Mouse (Mus musculus) heart, embryonic 16.5 days (tissue): ENCODE measurements around the gene Hcn2. TPM values are rescaled to one million over a fixed set of nuclear protein-coding genes. Genes with fewer than 3 reads are reported as not detected.

Experiments
- ATAC-seq: fragments of 200-750 bp; cut with Nextera tagmentation; replicated peaks from 2 replicates; pipeline ENCODE4 v1.8.0; 2017; ENCODE audit warnings: moderate number of reproducible peaks; ENCODE audit not compliant: insufficient read depth, low FRiP score; ENCODE audit errors: extremely low read depth
- H3K27ac ChIP-seq: fragments of 300-500 bp; sonication (generic); 2 replicates; pipeline ENCODE4 v1.5.1; 2014; ENCODE audit warnings: mild to moderate bottlenecking, low read length, control low read depth, moderate library complexity
- H3K27me3 ChIP-seq: fragments of 300-500 bp; sonication (generic); 2 replicates; pipeline ENCODE4 v1.6.1; 2014; ENCODE audit warnings: low read length, mixed read lengths; ENCODE audit not compliant: control insufficient read depth, insufficient read depth
- H3K36me3 ChIP-seq: fragments of 300-500 bp; sonication (generic); 2 replicates; pipeline ENCODE4 v1.6.1; 2014; ENCODE audit not compliant: control insufficient read depth, insufficient read depth
- H3K4me1 ChIP-seq: fragments of 300-500 bp; sonication (generic); 2 replicates; pipeline ENCODE4 v1.6.1; 2014; ENCODE audit warnings: low read length, mixed read lengths; ENCODE audit not compliant: control insufficient read depth, insufficient read depth
- H3K4me2 ChIP-seq: fragments of 300-500 bp; sonication (generic); 2 replicates; pipeline ENCODE4 v1.6.1; 2014; ENCODE audit warnings: low read depth, mild to moderate bottlenecking, control low read depth, low read length
- H3K4me3 ChIP-seq: fragments of 300-500 bp; sonication (generic); 2 replicates; pipeline ENCODE4 v1.5.1; 2014; ENCODE audit warnings: mild to moderate bottlenecking, control low read depth, low read length
- H3K9ac ChIP-seq: fragments of 300-500 bp; sonication (generic); 2 replicates; pipeline ENCODE4 v1.6.1; 2014; ENCODE audit warnings: low read length, control low read depth
- H3K9me3 ChIP-seq: fragments of 300-500 bp; sonication (generic); replicated peaks from 2 replicates; pipeline ENCODE4 v1.6.1; 2016; ENCODE audit warnings: low read length; ENCODE audit not compliant: control insufficient read depth
- WGBS: fragments of 180-500 bp; shearing (Covaris S2); extraction: QIAGEN DNeasy Blood & Tissue Kit; methylation state at CpG from one replicate; pipeline ENCODE4 v1.1.7; 2014; 5-methylcytosine and 5-hydroxymethylcytosine counted together
- polyA plus RNA-seq: library from polyadenylated mRNA; unstranded; fragments of >200 nt; fragmentation: Nextera tagmentation; extraction: Ambion mirVana; gene quantifications from 2 replicates; pipeline ENCODE4 v1.2.1, GENCODE M21; 2015

The Hcn2 gene
- polyA plus RNA-seq, 1 experiment from 2014 or later = not detected

DNA sequence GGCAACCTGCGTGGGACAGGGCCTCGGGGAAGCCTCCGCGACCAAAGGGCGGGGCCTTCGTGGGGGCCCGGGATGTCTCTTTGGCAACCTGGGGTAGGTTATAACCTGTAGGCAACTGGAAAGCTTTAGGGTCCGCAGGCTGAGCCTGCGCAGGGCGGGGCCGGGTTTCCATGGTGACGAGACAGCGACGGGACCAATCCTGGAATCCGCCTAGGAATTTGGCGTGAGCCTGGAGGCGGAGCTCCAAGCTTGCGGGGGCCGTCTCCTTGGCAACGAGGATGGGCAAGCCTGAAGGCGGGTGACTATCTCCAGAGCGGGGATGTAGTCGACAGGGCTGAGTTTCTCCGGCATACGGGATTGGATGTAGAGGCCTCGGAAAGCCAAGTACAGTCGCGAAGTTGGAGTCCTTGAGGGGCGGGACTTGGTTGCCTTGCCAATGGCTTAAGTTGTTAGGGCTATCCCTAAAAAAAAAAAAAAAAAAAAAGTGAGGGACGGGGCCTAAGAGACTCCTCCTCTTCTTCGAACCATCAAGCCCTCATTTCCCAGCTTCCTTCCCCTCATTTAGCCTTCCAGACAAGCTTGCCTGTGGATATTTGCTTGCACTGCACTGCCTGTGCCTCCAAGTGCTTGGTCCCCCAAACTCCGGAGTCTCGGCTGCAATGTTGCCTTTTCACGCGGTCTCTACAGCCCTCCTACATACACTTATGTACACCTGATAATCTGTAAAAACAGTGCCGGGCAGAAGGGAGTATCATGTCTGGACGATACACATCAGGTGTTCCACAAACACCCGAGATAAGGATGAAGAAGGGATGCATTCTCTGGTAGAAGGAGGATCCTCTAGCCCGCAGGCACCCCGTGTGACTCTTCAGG lies 51.2 kb downstream of the Hcn2 start:
- WGBS = 9% methylated on average over 40 of the region's 40 CpGs
- H3K4me2 ChIP-seq = peak overlapping the region; percentile 97
- peak overlapping the region; percentile 93 for H3K27ac ChIP-seq
- H3K4me1 ChIP-seq = peaks cover 44% of the 10 kb centered on the region
- H3K9me3 ChIP-seq = 0 out of 2 replicates have a peak, but pooled peaks cover 2% of the 10 kb centered on the region
- H3K36me3 ChIP-seq = no peaks in the 10 kb centered on the region
- H3K9ac ChIP-seq = peak overlapping the region; percentile 99
- peak overlapping the region; percentile 93 for H3K4me3 ChIP-seq
- peak; percentile 66 for ATAC-seq
- no peaks in the 10 kb centered on the region for H3K27me3 ChIP-seq

DNA sequence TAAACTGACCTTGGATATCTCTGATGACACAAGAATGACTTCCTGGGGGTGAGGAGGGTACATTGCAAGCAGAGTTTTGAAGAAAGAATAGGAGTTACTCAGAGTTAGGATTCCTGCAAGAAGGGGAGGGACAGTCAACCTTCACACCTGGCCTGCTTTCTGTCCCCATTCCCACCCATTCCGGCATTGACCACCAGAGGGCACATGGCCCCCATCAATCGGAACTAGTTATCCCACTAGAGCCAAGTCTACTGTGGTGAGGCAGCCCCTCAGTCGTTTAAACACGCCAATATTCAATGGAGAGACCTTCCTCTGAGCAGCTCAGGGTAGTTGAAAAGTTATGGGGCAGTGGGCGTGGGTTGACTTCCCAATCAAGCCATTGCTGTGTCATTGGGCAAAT lies 52.0 kb downstream of the Hcn2 start:
- Histone ChIP-seq H3K9me3 (0 out of 2 replicates have a peak, but pooled peaks cover 2% of the 10 kb centered on the region), H3K9ac (no peak overlapping the region), H3K4me1 (peaks cover 39% of the 10 kb centered on the region), H3K27me3 (no peaks in the 10 kb centered on the region), H3K4me2 (no peak overlapping the region), H3K4me3 (no peak overlapping the region), H3K27ac (no peak overlapping the region), H3K36me3 (no peaks in the 10 kb centered on the region)
- no peak for ATAC-seq
- WGBS = 1% methylated on average over 5 of the region's 5 CpGs

- Histone ChIP-seq H3K27ac (no peak overlapping the region), H3K9me3 (0 out of 2 replicates have a peak, but pooled peaks cover 2% of the 10 kb centered on the region), H3K27me3 (no peaks in the 10 kb centered on the region), H3K4me2 (no peak overlapping the region), H3K4me1 (peaks cover 29% of the 10 kb centered on the region), H3K9ac (no peak overlapping the region), H3K36me3 (no peaks in the 10 kb centered on the region), H3K4me3 (no peak overlapping the region)
- ATAC-seq = no peak
- WGBS = 54% methylated on average over 4 of the region's 4 CpGs
These were observed 52.9 kb downstream of the Hcn2 start for GRCm38 (mm10) chr10:79769329-79769728.

DNA sequence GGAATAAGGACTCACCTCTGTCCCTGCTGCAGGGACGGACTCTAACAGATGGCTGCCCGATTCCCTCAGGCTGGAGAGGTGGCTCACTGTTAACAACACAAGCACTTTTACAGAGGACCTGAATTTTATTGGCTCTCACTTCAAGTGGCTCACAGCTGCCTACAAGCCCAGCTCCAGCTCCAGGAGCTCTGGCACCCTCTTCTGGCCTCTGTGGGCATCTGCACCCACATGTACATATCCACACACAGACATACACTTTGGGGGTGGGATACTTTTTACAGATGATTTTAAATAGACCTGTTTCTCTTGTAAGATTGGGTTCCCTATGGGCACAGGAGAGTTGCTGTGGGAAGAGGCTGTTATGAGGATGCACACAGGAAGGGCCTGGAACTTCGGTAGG lies 55.9 kb downstream of the Hcn2 start:
- Histone ChIP-seq H3K4me1 (peaks cover 17% of the 10 kb centered on the region), H3K4me3 (no peak overlapping the region), H3K36me3 (no peaks in the 10 kb centered on the region), H3K4me2 (no peak overlapping the region), H3K27ac (no peak overlapping the region), H3K9me3 (peaks cover 7% of the 10 kb centered on the region; the same call in 1 of the 2 replicates), H3K27me3 (no peaks in the 10 kb centered on the region), H3K9ac (no peak overlapping the region)
- 90% methylated on average over 3 of the region's 3 CpGs for WGBS
- no peak for ATAC-seq

DNA sequence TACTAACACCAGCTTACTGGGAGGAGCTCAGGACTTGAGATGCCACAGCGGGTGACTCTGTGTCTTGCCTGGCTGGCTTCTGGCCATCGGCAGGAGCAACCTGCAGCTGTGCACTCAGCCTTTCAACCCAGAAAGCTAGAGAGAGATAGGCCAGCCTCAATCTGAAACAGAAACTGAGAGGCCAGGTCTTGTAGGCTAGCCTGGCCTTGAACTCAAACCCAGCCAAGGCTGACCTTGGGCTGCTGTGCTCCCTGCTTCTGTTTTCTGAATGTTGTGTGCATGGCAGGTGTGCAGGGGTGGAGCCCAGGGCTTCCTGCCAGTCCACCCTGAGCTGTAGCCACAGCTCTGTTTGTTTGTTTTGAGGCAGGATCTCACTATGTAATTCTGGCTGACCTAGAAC lies 56.8 kb downstream of the Hcn2 start:
- Histone ChIP-seq H3K9me3 (peaks cover 7% of the 10 kb centered on the region; the same call in 1 of the 2 replicates), H3K36me3 (no peaks in the 10 kb centered on the region), H3K27me3 (no peaks in the 10 kb centered on the region), H3K4me1 (peaks cover 17% of the 10 kb centered on the region), H3K9ac (no peak overlapping the region), H3K4me2 (no peak overlapping the region), H3K27ac (no peak overlapping the region), H3K4me3 (no peak overlapping the region)
- 85% methylated on average over 2 of the region's 2 CpGs for WGBS
- no peak for ATAC-seq

GRCm38 (mm10) chr10:79774486-79775279 lies 58.2 kb downstream of the Hcn2 start:
- Histone ChIP-seq H3K36me3 (no peaks in the 10 kb centered on the region), H3K9me3 (peaks cover 7% of the 10 kb centered on the region; the same call in 1 of the 2 replicates), H3K4me1 (peaks cover 19% of the 10 kb centered on the region), H3K9ac (no peak overlapping the region), H3K27me3 (peaks cover 4% of the 10 kb centered on the region; the same call in 1 of the 2 replicates), H3K4me2 (no peak overlapping the region), H3K27ac (no peak overlapping the region), H3K4me3 (no peak overlapping the region)
- WGBS = 57% methylated on average over 5 of the region's 5 CpGs
- no peak for ATAC-seq

DNA sequence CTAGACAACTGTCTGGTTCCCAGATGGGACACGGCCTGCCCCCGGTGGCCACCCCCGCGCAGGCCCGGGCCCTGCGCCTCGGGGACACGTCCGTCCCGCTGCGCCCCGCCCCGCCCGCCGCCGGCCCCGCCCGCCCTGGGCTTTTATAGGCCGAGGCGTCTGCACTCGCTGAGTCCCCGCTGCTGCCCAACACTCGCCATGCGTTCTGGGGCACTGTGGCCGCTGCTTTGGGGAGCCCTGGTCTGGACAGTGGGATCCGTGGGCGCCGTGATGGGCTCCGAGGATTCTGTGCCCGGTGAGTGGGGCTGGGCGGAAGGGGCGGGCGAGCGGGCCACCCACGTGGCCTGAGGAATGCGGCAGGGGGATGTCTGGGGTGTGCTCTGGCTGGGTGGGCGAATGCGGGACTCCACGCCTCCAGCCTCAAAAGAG lies 60.7 kb downstream of the Hcn2 start, which contains the start of gene Fstl3:
Gene Fstl3, plus strand, starts transcription at position 170 of the 429 bp plus-strand sequence.
- Histone ChIP-seq H3K27ac (peak within 1 kb of the TSS; percentile 75), H3K4me2 (peak within 1 kb of the TSS; percentile 73), H3K9ac (peak within 1 kb of the TSS; percentile 77), H3K9me3 (peaks cover 7% of the 10 kb centered on the region; the same call in 1 of the 2 replicates), H3K36me3 (no peaks in the 10 kb centered on the region), H3K4me3 (peak within 1 kb of the TSS; percentile 56), H3K27me3 (peaks cover 4% of the 10 kb centered on the region; the same call in 1 of the 2 replicates), H3K4me1 (peaks cover 26% of the 10 kb centered on the region)
- WGBS = 2% methylated on average over 38 of the region's 39 CpGs
- ATAC-seq = no peak

GRCm38 (mm10) chr10:79778006-79778405 lies 61.6 kb downstream of the Hcn2 start:
- peaks cover 4% of the 10 kb centered on the region; the same call in 1 of the 2 replicates for H3K27me3 ChIP-seq
- H3K4me2 ChIP-seq = peak overlapping the region; percentile 73
- H3K4me3 ChIP-seq = peak overlapping the region; percentile 56
- peaks cover 5% of the 10 kb centered on the region; the same call in 1 of the 2 replicates for H3K9me3 ChIP-seq
- H3K9ac ChIP-seq = peak overlapping the region; percentile 48
- no peaks in the 10 kb centered on the region for H3K36me3 ChIP-seq
- peak; percentile 47 for ATAC-seq
- peaks cover 26% of the 10 kb centered on the region for H3K4me1 ChIP-seq
- 7% methylated on average over 15 of the region's 15 CpGs for WGBS
- H3K27ac ChIP-seq = peak overlapping the region; percentile 75
